Mouse (Mus musculus) bone marrow macrophage, adult 2 months (primary cell): ENCODE results near the gene Mtch2.

Source experiments
- CTCF ChIP-seq: IDR thresholded peaks from 2 replicates; pipeline ENCODE4 v1.5.1; 2012; ENCODE audit warnings: low read depth, mild to moderate bottlenecking, low read length, moderate library complexity
- POLR2A ChIP-seq: IDR thresholded peaks from 2 replicates; pipeline ENCODE4 v1.6.1; 2012; ENCODE audit warnings: mild to moderate bottlenecking, low read depth, low read length, borderline replicate concordance

- no peak for TF ChIP-seq CTCF
- no peak for TF ChIP-seq POLR2A
Observed at GRCm38 (mm10) chr2:90904076-90904855, 57.3 kb downstream of the Mtch2 start, which contains the start of the genes Kbtbd4 and Ndufs3.
